Mouse (Mus musculus) spleen, adult 18-20 months (tissue): ENCODE results near the gene Srpx.

Source experiments
- DNase-seq, 2 experiments: peaks; one replicate each; pipeline ENCODE4 v3.0.0; 2022; ENCODE audit warnings: mixed read lengths in 2 of 2

Srpx gene

GRCm38 (mm10) chrX:10117065-10117719 is at the start of gene Srpx:
TSS of gene Srpx (minus strand) at chrX:10117709.
- no peak for DNase-seq

DNA sequence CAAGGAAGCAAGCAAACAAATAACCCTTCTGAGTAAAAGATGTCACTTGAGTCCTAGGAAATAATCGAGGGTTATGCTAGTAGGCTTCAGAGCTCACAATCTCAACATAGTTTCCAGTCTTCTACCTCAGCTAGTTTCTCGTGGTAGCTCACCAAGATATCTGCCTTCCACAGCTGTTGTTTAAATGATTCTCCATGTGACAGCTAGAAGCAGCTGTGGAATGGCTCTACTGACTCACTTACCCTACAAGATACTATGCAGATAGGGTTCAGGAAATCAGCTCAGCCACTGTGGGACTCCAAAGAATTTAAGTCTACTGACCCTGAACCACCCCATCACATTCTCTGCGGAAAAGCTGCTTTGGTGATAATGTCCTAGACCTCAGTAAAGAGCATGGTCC is 34.9 kb upstream of the Srpx start:
- no peak for DNase-seq

- no peak for DNase-seq
Observed at GRCm38 (mm10) chrX:10115780-10116179, 1.7 kb downstream of the Srpx start.

DNA sequence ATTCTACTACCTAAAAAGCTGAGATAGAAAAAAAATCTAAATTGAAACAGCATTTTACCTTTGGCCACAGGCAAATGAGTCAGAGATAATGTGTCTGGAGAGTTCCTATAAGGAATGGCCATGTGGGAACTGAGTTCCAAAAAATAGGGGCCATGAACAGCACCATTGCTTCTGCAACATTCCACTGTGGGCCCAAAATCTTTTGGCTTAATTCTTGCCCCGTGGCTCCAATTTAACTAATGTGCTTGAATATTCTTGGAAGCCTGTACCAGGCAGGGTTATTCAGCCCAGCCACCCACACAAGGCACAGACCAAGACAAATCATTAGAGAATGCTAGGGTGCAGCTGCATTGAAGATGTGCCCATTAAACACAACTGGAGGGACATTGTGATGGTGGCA is 6.8 kb downstream of the Srpx start:
- DNase-seq: no peak

GRCm38 (mm10) chrX:10108558-10108957 is 9.0 kb downstream of the Srpx start:
- no peak for DNase-seq

DNA sequence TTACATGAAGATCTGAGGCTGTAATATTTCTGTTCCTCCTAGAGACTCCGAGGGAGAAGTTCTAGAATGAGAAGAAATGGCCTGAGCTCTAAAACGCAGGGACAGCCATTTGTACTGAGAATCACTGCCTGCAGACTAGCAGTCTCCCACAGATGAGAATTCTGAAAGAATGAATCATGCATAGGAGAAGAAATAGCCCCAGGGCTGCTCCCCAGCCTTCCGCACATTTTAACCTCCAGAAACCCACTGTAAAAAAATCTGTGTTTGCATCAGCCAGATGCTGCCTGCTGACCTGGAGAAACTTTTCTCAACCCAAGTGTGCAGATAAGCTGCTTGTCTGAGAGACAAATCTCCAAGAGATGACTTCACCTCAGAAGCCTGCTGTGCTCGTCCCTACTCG is 12.0 kb downstream of the Srpx start:
- no peak for DNase-seq

DNA sequence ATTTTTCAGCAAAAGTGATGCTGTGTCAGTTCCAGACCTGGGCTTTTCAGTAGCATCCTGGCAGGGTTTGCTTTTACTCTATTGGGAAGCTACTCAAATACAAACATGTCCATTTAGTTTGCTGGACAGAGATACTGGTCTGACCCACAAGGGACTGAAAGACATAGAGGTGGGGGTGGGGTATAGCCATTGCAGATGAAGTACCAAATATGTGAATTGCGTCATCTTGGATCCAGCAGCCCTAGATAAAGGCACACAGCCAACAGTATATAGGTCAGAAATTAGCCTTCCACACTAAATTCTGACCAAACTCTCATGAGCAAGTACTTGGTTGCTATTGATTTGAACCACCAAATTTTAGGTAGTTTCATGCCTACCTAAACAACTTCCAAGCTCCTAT is 14.8 kb downstream of the Srpx start:
- DNase-seq: no peak

GRCm38 (mm10) chrX:10095797-10096196 is 21.7 kb downstream of the Srpx start:
- no peak for DNase-seq

GRCm38 (mm10) chrX:10080385-10080784 is 37.1 kb downstream of the Srpx start:
- no peak for DNase-seq

DNA sequence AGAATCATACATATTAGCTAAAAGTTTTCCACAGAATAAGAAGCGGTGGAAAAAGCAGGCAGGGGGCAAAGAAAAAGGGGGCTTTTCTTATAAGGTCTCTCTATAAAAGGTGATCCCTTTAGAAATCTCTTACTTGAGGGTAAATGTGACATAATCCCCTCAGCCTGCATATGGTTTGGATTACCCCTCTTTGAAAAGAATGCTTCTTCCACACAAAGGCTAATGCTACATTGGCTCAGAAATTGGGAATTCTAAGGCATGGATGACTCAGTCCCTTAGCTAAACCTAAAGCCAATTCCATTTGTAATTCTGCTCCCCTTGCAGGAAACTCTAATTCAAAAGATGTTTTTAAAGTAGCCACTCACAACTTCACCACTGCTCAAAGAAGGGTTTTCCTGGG is 37.5 kb downstream of the Srpx start:
- no peak for DNase-seq

DNA sequence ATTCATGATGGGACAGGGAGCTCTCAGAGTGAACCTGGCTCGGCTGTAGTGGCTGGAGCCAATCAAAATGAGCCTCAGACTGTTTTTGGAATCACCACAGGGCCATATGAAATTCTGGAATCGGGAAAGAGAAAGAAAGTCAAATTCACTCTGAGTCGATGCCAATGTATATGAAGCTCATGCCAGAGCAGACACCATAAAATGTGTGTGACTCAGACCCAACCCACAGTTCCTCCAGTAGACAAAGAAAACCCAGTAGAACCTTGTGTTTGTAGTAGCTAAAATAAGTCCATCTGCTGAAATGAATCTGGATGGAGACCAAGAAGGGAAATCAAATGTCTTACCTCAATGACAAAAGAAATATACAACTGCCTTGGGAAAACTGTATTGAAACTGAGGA is 43.5 kb downstream of the Srpx start:
- DNase-seq: no peak

GRCm38 (mm10) chrX:10071529-10071928 is 46.0 kb downstream of the Srpx start:
- DNase-seq: no peak

GRCm38 (mm10) chrX:10070689-10071088 is 46.8 kb downstream of the Srpx start:
- no peak for DNase-seq

DNA sequence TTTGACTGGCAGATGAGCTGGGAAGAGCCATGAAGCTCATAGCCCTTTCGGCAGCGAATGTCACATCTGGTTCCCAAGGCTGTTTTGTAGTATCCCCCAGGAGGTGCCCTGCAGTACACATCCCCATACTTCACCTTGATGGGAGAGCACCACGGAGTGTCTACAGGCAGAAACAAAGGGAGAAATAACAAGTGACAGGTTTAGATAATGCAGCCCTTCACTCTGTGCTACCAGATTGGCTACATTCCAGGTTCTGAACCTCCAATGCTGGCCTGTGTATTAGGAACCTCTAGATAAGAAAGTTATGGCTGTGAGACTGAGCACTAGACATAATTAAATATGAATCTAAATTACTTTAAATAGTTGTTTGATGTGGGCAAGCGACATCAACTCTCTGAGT is 48.1 kb downstream of the Srpx start:
- DNase-seq: no peak

DNA sequence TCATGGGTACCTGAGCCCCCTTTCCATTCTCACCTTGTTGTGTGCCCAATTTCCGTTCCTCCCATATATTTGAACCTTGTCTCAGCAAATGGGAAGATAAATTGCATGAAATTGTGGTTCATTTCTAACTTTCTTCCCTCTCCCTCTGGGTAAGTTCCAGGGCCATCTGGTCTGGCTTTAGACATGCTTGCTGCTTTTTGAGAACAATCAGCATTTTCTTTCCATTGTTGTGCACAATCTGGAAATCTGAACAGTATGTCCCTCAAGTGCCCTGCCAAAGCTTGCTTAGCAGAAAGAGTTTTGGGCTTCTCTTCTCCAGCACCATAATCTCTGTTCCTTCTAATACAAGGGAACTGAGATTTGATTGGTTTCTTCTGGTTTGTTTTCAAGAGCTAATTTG is 53.7 kb downstream of the Srpx start:
- no peak for DNase-seq

- no peak for DNase-seq
Observed at GRCm38 (mm10) chrX:10063361-10063760, 54.1 kb downstream of the Srpx start.

GRCm38 (mm10) chrX:10062201-10062600 is 55.3 kb downstream of the Srpx start:
- no peak for DNase-seq

DNA sequence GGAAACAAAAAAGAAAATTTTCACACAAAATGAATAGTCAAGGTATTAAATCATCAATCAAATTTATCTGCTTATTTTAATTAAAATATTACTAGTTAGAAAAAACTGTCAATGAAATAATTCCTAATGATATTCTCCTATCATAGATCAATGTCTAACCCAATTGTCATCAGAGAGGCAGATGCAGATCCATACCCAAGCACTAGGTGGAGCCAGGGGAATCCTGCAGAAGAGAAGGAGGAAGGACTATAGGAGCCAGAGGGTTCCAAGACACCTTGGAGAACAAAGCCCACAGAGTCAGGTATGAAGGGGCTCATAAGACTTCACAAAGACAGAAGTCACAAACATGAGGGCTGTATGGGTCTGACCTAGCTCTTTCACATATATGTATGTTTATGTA is 82.8 kb downstream of the Srpx start:
- DNase-seq: no peak

- DNase-seq: no peak
Observed at GRCm38 (mm10) chrX:10010202-10010601, 107.3 kb downstream of the Srpx start.

DNA sequence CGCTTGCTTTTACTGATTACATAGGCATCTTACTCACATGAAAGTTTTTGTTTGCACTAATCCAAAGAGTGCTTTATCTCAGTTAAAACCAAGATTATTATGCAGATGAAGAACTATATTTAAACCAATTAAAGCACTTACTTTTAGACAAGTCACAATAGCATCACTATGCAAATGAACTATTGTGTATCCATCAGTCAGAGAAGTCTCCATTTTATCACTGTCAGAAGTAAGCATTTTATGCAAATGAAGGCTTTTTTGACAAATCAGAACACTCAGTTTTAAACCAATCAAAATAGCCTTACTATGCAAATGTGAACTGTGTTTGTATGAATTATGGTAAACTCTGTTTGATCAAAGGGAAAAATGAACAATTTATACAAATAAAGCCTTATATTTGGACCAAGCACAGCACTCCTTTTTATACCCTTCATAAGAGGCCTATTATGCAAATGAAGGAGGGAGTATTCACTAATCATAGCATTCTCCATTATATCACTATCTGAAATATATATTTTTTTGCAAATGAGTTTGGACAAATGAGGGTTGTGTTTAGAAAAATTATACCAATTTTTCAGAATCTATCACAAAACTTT is 109.7 kb downstream of the Srpx start:
- DNase-seq: no peak

DNA sequence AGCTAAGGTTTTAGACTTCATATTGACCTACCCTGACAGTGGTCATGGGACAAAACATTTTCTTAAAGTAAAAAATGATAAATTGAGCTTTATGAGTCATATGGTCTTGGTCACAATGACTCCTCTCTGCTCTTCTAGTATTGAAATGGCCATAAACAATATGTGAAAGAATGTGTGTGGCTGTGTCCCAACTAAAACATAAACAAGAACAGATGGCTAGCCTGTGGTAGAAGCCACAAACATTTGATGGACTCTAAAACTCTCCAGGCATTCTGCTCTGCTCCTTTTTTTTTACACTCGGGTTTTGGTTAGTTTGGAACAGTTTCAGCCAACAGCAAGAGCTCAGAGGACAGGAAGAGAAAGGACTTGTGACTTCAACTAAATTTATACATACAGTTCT is 111.6 kb downstream of the Srpx start:
- DNase-seq: no peak

GRCm38 (mm10) chrX:10000718-10001117 is 116.8 kb downstream of the Srpx start:
- no peak for DNase-seq
